Mouse (Mus musculus): ENCODE measurements around the gene Kcnip1.

DNA sequence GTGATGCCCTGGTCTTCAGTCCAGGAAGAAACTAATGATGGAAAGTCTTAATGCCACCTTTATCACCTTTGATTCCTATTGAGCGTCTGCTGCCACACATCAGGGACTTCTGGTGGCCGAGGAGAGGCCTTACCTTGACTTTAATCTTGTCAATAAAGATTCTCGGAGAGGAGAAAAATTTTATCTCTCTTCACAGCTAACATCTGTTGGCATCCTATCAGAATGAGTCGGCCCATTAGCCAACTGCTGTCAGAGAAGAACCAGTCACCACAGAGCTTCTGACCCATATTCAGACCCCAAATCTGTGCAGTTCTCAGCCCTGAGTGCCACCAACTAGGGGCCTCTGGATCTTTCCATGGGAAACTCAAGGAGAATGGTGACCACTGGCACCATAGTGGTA lies 107.0 kb downstream of the Kcnip1 start:
- TF ChIP-seq POLR2A (IDR thresholded peaks at IDR 0.05; ENCODE audit: low read depth, low read length) (no peak), CTCF (conservative IDR thresholded peaks at IDR 0.05; ENCODE audit: insufficient read depth, insufficient read length, low read depth, low read length) (no peak)
